Mouse (Mus musculus): ENCODE results near the gene Mapkapk2. TPM values are rescaled to one million over a fixed set of nuclear protein-coding genes. Genes with fewer than 3 reads are reported as not detected.

Mapkapk2 gene
- polyA plus RNA-seq, 1 experiment, result 64.9 TPM

GRCm38 (mm10) chr1:131048946-131049345 is 48.7 kb downstream of the Mapkapk2 start:
- no peak overlapping the region for H3K9ac ChIP-seq (ENCODE audit: low read depth, poor library complexity, severe bottlenecking)
- H3K27ac ChIP-seq (ENCODE audit: insufficient read depth, low read length), result no peak overlapping the region
- H3K36me3 ChIP-seq (ENCODE audit: control insufficient read depth, insufficient read depth, low read length, poor library complexity, severe bottlenecking), result no peaks in the 10 kb centered on the region
- no peak for TF ChIP-seq EP300 (IDR thresholded peaks at IDR 0.05; ENCODE audit: insufficient read depth, low read depth, low read length)
- TF ChIP-seq POLR2A (IDR thresholded peaks at IDR 0.05; ENCODE audit: insufficient read depth, low read length), result no peak
- no peak for TF ChIP-seq CTCF (IDR thresholded peaks at IDR 0.05; ENCODE audit: low read depth, low read length)
- no peaks in the 10 kb centered on the region for H3K9me3 ChIP-seq (replicated peaks; ENCODE audit: control insufficient read depth, insufficient read depth, low read length, poor library complexity, severe bottlenecking)
- no peaks in the 10 kb centered on the region for H3K4me1 ChIP-seq (ENCODE audit: control insufficient read depth, insufficient read depth, low read length)
- no peaks in the 10 kb centered on the region for H3K27me3 ChIP-seq (ENCODE audit: control insufficient read depth, insufficient read depth, low read length, poor library complexity, severe bottlenecking)
- H3K4me3 ChIP-seq (ENCODE audit: low read depth, low read length), result no peak overlapping the region

GRCm38 (mm10) chr1:131048121-131048863 is 49.3 kb downstream of the Mapkapk2 start:
- TF ChIP-seq EP300 (IDR thresholded peaks at IDR 0.05; ENCODE audit: insufficient read depth, low read depth, low read length) (no peak), CTCF (IDR thresholded peaks at IDR 0.05; ENCODE audit: low read depth, low read length) (no peak), POLR2A (IDR thresholded peaks at IDR 0.05; ENCODE audit: insufficient read depth, low read length) (no peak)
- no peak overlapping the region for H3K27ac ChIP-seq (ENCODE audit: insufficient read depth, low read length)
- no peaks in the 10 kb centered on the region for H3K36me3 ChIP-seq (ENCODE audit: control insufficient read depth, insufficient read depth, low read length, poor library complexity, severe bottlenecking)
- no peaks in the 10 kb centered on the region for H3K27me3 ChIP-seq (ENCODE audit: control insufficient read depth, insufficient read depth, low read length, poor library complexity, severe bottlenecking)
- H3K4me1 ChIP-seq (ENCODE audit: control insufficient read depth, insufficient read depth, low read length), result no peaks in the 10 kb centered on the region
- no peak overlapping the region for H3K4me3 ChIP-seq (ENCODE audit: low read depth, low read length)
- H3K9ac ChIP-seq (ENCODE audit: low read depth, poor library complexity, severe bottlenecking), result no peak overlapping the region
- no peaks in the 10 kb centered on the region for H3K9me3 ChIP-seq (replicated peaks; ENCODE audit: control insufficient read depth, insufficient read depth, low read length, poor library complexity, severe bottlenecking)

GRCm38 (mm10) chr1:131046607-131047006 is 51.0 kb downstream of the Mapkapk2 start:
- Histone ChIP-seq H3K27ac (ENCODE audit: insufficient read depth, low read length) (no peak overlapping the region), H3K36me3 (ENCODE audit: control insufficient read depth, insufficient read depth, low read length, poor library complexity, severe bottlenecking) (no peaks in the 10 kb centered on the region), H3K27me3 (ENCODE audit: control insufficient read depth, insufficient read depth, low read length, poor library complexity, severe bottlenecking) (no peaks in the 10 kb centered on the region), H3K4me1 (ENCODE audit: control insufficient read depth, insufficient read depth, low read length) (no peaks in the 10 kb centered on the region), H3K9ac (ENCODE audit: low read depth, poor library complexity, severe bottlenecking) (no peak overlapping the region), H3K4me3 (ENCODE audit: low read depth, low read length) (no peak overlapping the region), H3K9me3 (replicated peaks; ENCODE audit: control insufficient read depth, insufficient read depth, low read length, poor library complexity, severe bottlenecking) (no peaks in the 10 kb centered on the region)
- TF ChIP-seq EP300 (IDR thresholded peaks at IDR 0.05; ENCODE audit: insufficient read depth, low read depth, low read length), result no peak

- H3K4me1 ChIP-seq (ENCODE audit: control insufficient read depth, insufficient read depth, low read length), result no peaks in the 10 kb centered on the region
- no peak overlapping the region for H3K9ac ChIP-seq (ENCODE audit: low read depth, poor library complexity, severe bottlenecking)
- no peaks in the 10 kb centered on the region for H3K27me3 ChIP-seq (ENCODE audit: control insufficient read depth, insufficient read depth, low read length, poor library complexity, severe bottlenecking)
- no peaks in the 10 kb centered on the region for H3K36me3 ChIP-seq (ENCODE audit: control insufficient read depth, insufficient read depth, low read length, poor library complexity, severe bottlenecking)
- no peak overlapping the region for H3K27ac ChIP-seq (ENCODE audit: insufficient read depth, low read length)
- H3K4me3 ChIP-seq (ENCODE audit: low read depth, low read length), result no peak overlapping the region
- no peaks in the 10 kb centered on the region for H3K9me3 ChIP-seq (replicated peaks; ENCODE audit: control insufficient read depth, insufficient read depth, low read length, poor library complexity, severe bottlenecking)
- no peak for TF ChIP-seq CTCF (IDR thresholded peaks at IDR 0.05; ENCODE audit: low read depth, low read length)
- TF ChIP-seq POLR2A (IDR thresholded peaks at IDR 0.05; ENCODE audit: insufficient read depth, low read length), result no peak
- no peak for TF ChIP-seq EP300 (IDR thresholded peaks at IDR 0.05; ENCODE audit: insufficient read depth, low read depth, low read length)
These were observed 51.8 kb downstream of the Mapkapk2 start for GRCm38 (mm10) chr1:131045723-131046355.

- H3K4me3 ChIP-seq (ENCODE audit: low read depth, low read length), result no peak overlapping the region
- no peaks in the 10 kb centered on the region for H3K27me3 ChIP-seq (ENCODE audit: control insufficient read depth, insufficient read depth, low read length, poor library complexity, severe bottlenecking)
- H3K9me3 ChIP-seq (replicated peaks; ENCODE audit: control insufficient read depth, insufficient read depth, low read length, poor library complexity, severe bottlenecking), result no peaks in the 10 kb centered on the region
- H3K4me1 ChIP-seq (ENCODE audit: control insufficient read depth, insufficient read depth, low read length), result no peaks in the 10 kb centered on the region
- no peak for TF ChIP-seq EP300 (IDR thresholded peaks at IDR 0.05; ENCODE audit: insufficient read depth, low read depth, low read length)
- TF ChIP-seq POLR2A (IDR thresholded peaks at IDR 0.05; ENCODE audit: insufficient read depth, low read length), result no peak
- no peak for TF ChIP-seq CTCF (IDR thresholded peaks at IDR 0.05; ENCODE audit: low read depth, low read length)
- H3K9ac ChIP-seq (ENCODE audit: low read depth, poor library complexity, severe bottlenecking), result no peak overlapping the region
- H3K36me3 ChIP-seq (ENCODE audit: control insufficient read depth, insufficient read depth, low read length, poor library complexity, severe bottlenecking), result no peaks in the 10 kb centered on the region
- H3K27ac ChIP-seq (ENCODE audit: insufficient read depth, low read length), result no peak overlapping the region
These were observed 54.0 kb downstream of the Mapkapk2 start for GRCm38 (mm10) chr1:131043636-131044035.

- H3K27ac ChIP-seq (ENCODE audit: insufficient read depth, low read length), result no peak overlapping the region
- TF ChIP-seq POLR2A (IDR thresholded peaks at IDR 0.05; ENCODE audit: insufficient read depth, low read length) (no peak), EP300 (IDR thresholded peaks at IDR 0.05; ENCODE audit: insufficient read depth, low read depth, low read length) (no peak), CTCF (IDR thresholded peaks at IDR 0.05; ENCODE audit: low read depth, low read length) (no peak)
- no peaks in the 10 kb centered on the region for H3K36me3 ChIP-seq (ENCODE audit: control insufficient read depth, insufficient read depth, low read length, poor library complexity, severe bottlenecking)
- H3K27me3 ChIP-seq (ENCODE audit: control insufficient read depth, insufficient read depth, low read length, poor library complexity, severe bottlenecking), result no peaks in the 10 kb centered on the region
- no peak overlapping the region for H3K4me3 ChIP-seq (ENCODE audit: low read depth, low read length)
- no peaks in the 10 kb centered on the region for H3K9me3 ChIP-seq (replicated peaks; ENCODE audit: control insufficient read depth, insufficient read depth, low read length, poor library complexity, severe bottlenecking)
- H3K9ac ChIP-seq (ENCODE audit: low read depth, poor library complexity, severe bottlenecking), result no peak overlapping the region
- H3K4me1 ChIP-seq (ENCODE audit: control insufficient read depth, insufficient read depth, low read length), result no peaks in the 10 kb centered on the region
These were observed 54.9 kb downstream of the Mapkapk2 start for GRCm38 (mm10) chr1:131042721-131043120.

All from ES-Bruce4 (cell line).